Mouse (Mus musculus) thymus, adult 2 months (tissue): ENCODE measurements around the gene Tomt. TPM values are rescaled to one million over a fixed set of nuclear protein-coding genes. Genes with fewer than 3 reads are reported as not detected.

Experiments
- DNase-seq: peaks from one replicate; pipeline ENCODE4 v3.0.0; 2021
- H3K27ac ChIP-seq: fragments of 200-500 bp; 2 replicates; pipeline ENCODE4 v1.5.1; 2012; ENCODE audit warnings: low read length, control low read depth; ENCODE audit not compliant: control insufficient read depth, insufficient read depth
- H3K27me3 ChIP-seq: fragments of 200-500 bp; 2 replicates; pipeline ENCODE4 v1.6.1; 2012; ENCODE audit warnings: mild to moderate bottlenecking, low read length, moderate library complexity, mixed read lengths; ENCODE audit not compliant: control insufficient read depth, insufficient read depth
- H3K36me3 ChIP-seq: fragments of 200-500 bp; 2 replicates; pipeline ENCODE4 v1.6.1; 2012; ENCODE audit warnings: mild to moderate bottlenecking, low read length, moderate library complexity; ENCODE audit not compliant: control insufficient read depth, insufficient read depth
- H3K4me1 ChIP-seq: fragments of 200-500 bp; replicated peaks from 2 replicates; pipeline ENCODE4 v1.6.1; 2012; ENCODE audit warnings: low read length; ENCODE audit not compliant: control insufficient read depth, insufficient read depth
- H3K4me3 ChIP-seq: fragments of 200-500 bp; 2 replicates; pipeline ENCODE4 v1.5.1; 2012; ENCODE audit warnings: mild to moderate bottlenecking, low read length, control low read depth, moderate library complexity; ENCODE audit not compliant: control insufficient read depth, insufficient read depth
- CTCF ChIP-seq: fragments of 200-500 bp; IDR thresholded peaks from 2 replicates; pipeline ENCODE4 v1.5.1; 2012; ENCODE audit warnings: mild to moderate bottlenecking, control low read depth, low read length, moderate library complexity, borderline replicate concordance; ENCODE audit not compliant: control insufficient read depth, poor library complexity, insufficient read depth; ENCODE audit errors: extremely low read depth
- WGBS: fragments of 180-500 bp; shearing (Covaris S2); methylation state at CpG from one replicate; pipeline ENCODE4 v1.1.7; 2018; 5-methylcytosine and 5-hydroxymethylcytosine counted together
- polyA plus RNA-seq: library from polyadenylated mRNA; depleted of rRNA; stranded (reverse); fragments of >200 nt; gene quantifications from 2 replicates; pipeline ENCODE4 v1.2.3, GENCODE M21; 2012; rRNA removed

The Tomt gene
- polyA plus RNA-seq, 1 experiment = 0.20 TPM

- no peak for TF ChIP-seq CTCF
- 92% methylated on average over 6 of the region's 6 CpGs for WGBS
- no peak for DNase-seq
These were observed 53.3 kb downstream of the Tomt start for GRCm38 (mm10) chr7:101852846-101853245.

DNA sequence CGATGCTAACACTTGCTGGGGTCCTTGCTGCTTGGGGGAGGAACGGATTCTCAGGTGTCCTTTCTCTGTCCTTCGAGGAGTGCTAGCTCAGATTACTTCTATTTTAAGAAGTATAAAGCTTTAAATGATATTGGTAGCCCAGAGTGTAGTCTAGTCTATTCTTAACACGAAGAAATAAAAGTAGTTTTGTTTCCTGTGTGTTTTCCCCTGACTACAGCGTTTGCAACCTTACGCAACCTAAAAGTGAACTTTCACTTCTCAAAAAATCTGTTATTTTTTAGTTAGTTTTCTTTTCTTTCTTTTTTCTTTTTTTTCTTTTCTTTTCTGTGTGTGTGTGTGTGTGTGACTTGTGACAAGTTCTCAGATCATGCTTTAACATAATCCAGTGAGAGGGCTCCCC lies 54.5 kb downstream of the Tomt start:
- DNase-seq = no peak
- H3K27ac ChIP-seq = no peak overlapping the region
- no peaks in the 10 kb centered on the region for H3K27me3 ChIP-seq
- no peak for TF ChIP-seq CTCF
- no peaks in the 10 kb centered on the region for H3K36me3 ChIP-seq
- H3K4me3 ChIP-seq = no peak overlapping the region
- no peaks in the 10 kb centered on the region for H3K4me1 ChIP-seq
- WGBS = 49% methylated on average over 6 of the region's 6 CpGs

More at GRCm38 (mm10) chr7:101852846-101853245, 53.3 kb downstream of the Tomt start:
- no peaks in the 10 kb centered on the region for H3K36me3 ChIP-seq
- no peak overlapping the region for H3K27ac ChIP-seq
- no peak overlapping the region for H3K4me3 ChIP-seq
- no peaks in the 10 kb centered on the region for H3K27me3 ChIP-seq
- no peaks in the 10 kb centered on the region for H3K4me1 ChIP-seq

Other genes with a start within 250 kb of the Tomt start
- gene Clpb, start 242.7 kb downstream of the Tomt start, polyA plus RNA-seq = 16.8 and 25.8 TPM in 2 replicates
- 0.14 TPM in 1 of 2 replicates, not detected in the other for gene Phox2a, start 88.0 kb downstream of the Tomt start, polyA plus RNA-seq
- gene Inppl1, start 68.1 kb downstream of the Tomt start, polyA plus RNA-seq = 30.4 and 30.6 TPM in 2 replicates
- gene Folr2, start 49.2 kb downstream of the Tomt start, polyA plus RNA-seq = 6.4 and 9.3 TPM in 2 replicates
- 77.1 and 103 TPM in 2 replicates for gene Anapc15, start 42.6 kb downstream of the Tomt start, polyA plus RNA-seq
- 0.70 and 0.86 TPM in 2 replicates for gene Folr1, start 35.6 kb downstream of the Tomt start, polyA plus RNA-seq
- 235 and 239 TPM in 2 replicates for gene Lamtor1, start 455 bp downstream of the Tomt start, polyA plus RNA-seq
- gene Lrrc51, start 27.5 kb upstream of the Tomt start, polyA plus RNA-seq = 4.0 and 6.2 TPM in 2 replicates
- gene Numa1, start 27.8 kb upstream of the Tomt start, polyA plus RNA-seq = 166 and 186 TPM in 2 replicates
- 57.9 and 80.7 TPM in 2 replicates for gene Il18bp, start 112.3 kb upstream of the Tomt start, polyA plus RNA-seq
- gene Rnf121, start 159.1 kb upstream of the Tomt start, polyA plus RNA-seq = 41.0 and 42.1 TPM in 2 replicates
- 47.7 and 54.3 TPM in 2 replicates for gene Xndc1, start 159.2 kb upstream of the Tomt start, polyA plus RNA-seq
- 11.9 and 12.1 TPM in 2 replicates for gene Xntrpc, start 159.4 kb upstream of the Tomt start, polyA plus RNA-seq
- 0.61 and 0.92 TPM in 2 replicates for gene Trpc2, start 176.8 kb upstream of the Tomt start, polyA plus RNA-seq
- gene Art1, start 195.4 kb upstream of the Tomt start, polyA plus RNA-seq = 15.7 and 23.7 TPM in 2 replicates
- 2.4 and 3.7 TPM in 2 replicates for gene Art5, start 203.1 kb upstream of the Tomt start, polyA plus RNA-seq
- 1.7 and 1.8 TPM in 2 replicates for gene Chrna10, start 210.5 kb upstream of the Tomt start, polyA plus RNA-seq